Mouse (Mus musculus) limb, embryonic 14.5 days (tissue): ENCODE measurements at regions not wholly inside any gene's neighbourhood (a gene's known extent, or its start where the extent isn't known, plus 50 kb on each side); places are given as distances from the start of the nearest gene placed in this dataset.

Experiments
- ATAC-seq: fragments of 200-750 bp; cut with Nextera tagmentation; 2 replicates; pipeline ENCODE4 v1.8.0; 2017; ENCODE audit warnings: low read depth, moderate number of reproducible peaks, moderate TSS enrichment; ENCODE audit not compliant: low FRiP score
- DNase-seq: peaks from one replicate; pipeline ENCODE4 v3.0.0-alpha.2; 2015; ENCODE audit warnings: low spot score
- H3K27ac ChIP-seq: fragments of 300-500 bp; sonication (generic); replicated peaks from 2 replicates; pipeline ENCODE4 v1.5.1; 2014; ENCODE audit warnings: low read depth, mild to moderate bottlenecking, low read length, moderate library complexity, mixed read lengths
- H3K27me3 ChIP-seq: fragments of 300-500 bp; sonication (generic); 2 replicates; pipeline ENCODE4 v1.6.1; 2014; ENCODE audit warnings: low read length, mixed read lengths; ENCODE audit not compliant: control insufficient read depth, insufficient read depth
- H3K36me3 ChIP-seq: fragments of 300-500 bp; sonication (generic); 2 replicates; pipeline ENCODE4 v1.6.1; 2014; ENCODE audit warnings: mild to moderate bottlenecking, low read length, moderate library complexity, mixed read lengths; ENCODE audit not compliant: control insufficient read depth, insufficient read depth
- H3K4me1 ChIP-seq: fragments of 300-500 bp; sonication (generic); 2 replicates; pipeline ENCODE4 v1.6.1; 2014; ENCODE audit warnings: antibody characterized with exemption, low read length, mixed read lengths; ENCODE audit not compliant: control insufficient read depth, insufficient read depth
- H3K4me2 ChIP-seq: fragments of 300-500 bp; sonication (generic); replicated peaks from 2 replicates; pipeline ENCODE4 v1.6.1; 2014; ENCODE audit warnings: low read depth, mild to moderate bottlenecking, low read length, moderate library complexity; ENCODE audit not compliant: severe bottlenecking
- H3K4me3 ChIP-seq: fragments of 300-500 bp; sonication (generic); replicated peaks from 2 replicates; pipeline ENCODE4 v1.5.1; 2014; ENCODE audit warnings: low read length
- H3K9ac ChIP-seq: fragments of 300-500 bp; sonication (generic); 2 replicates; pipeline ENCODE4 v1.6.1; 2014; ENCODE audit warnings: mild to moderate bottlenecking, low read depth, low read length, moderate library complexity; ENCODE audit not compliant: severe bottlenecking
- H3K9me3 ChIP-seq: fragments of 300-500 bp; sonication (generic); 2 replicates; pipeline ENCODE4 v1.6.1; 2016; ENCODE audit warnings: low read length; ENCODE audit not compliant: control insufficient read depth
- POLR2A ChIP-seq: fragments of 200-500 bp; IDR thresholded peaks from 2 replicates; pipeline ENCODE4 v1.8.0; 2012; ENCODE audit warnings: inconsistent platforms, mild to moderate bottlenecking, moderate library complexity, borderline replicate concordance; ENCODE audit not compliant: insufficient read depth, insufficient read length; ENCODE audit errors: extremely low read depth
- WGBS: fragments of 180-500 bp; shearing (Covaris S2); extraction: QIAGEN DNeasy Blood & Tissue Kit; methylation state at CpG from one replicate; pipeline ENCODE4 v1.1.7; 2014; 5-methylcytosine and 5-hydroxymethylcytosine counted together

- DNase-seq, result no peak
- H3K27me3 ChIP-seq, result no peaks in the 10 kb centered on the region
- H3K9me3 ChIP-seq, result no peaks in the 10 kb centered on the region
- no peak overlapping the region for H3K4me2 ChIP-seq
- no peak for TF ChIP-seq POLR2A
- H3K36me3 ChIP-seq, result no peaks in the 10 kb centered on the region
- WGBS, result 61% methylated on average over 4 of the region's 4 CpGs
- H3K27ac ChIP-seq, result no peak overlapping the region
- H3K9ac ChIP-seq, result no peak overlapping the region
- H3K4me1 ChIP-seq, result no peaks in the 10 kb centered on the region
- H3K4me3 ChIP-seq, result no peak overlapping the region
- ATAC-seq, result no peak
Measured at GRCm38 (mm10) chr3:149993199-149993598, 1002.8 kb upstream of the Adgrl2 start.

GRCm38 (mm10) chr3:149987801-149988200 lies 997.4 kb upstream of the Adgrl2 start:
- ATAC-seq (no peak), DNase-seq (no peak)
- Histone ChIP-seq H3K36me3 (no peaks in the 10 kb centered on the region), H3K4me3 (no peak overlapping the region), H3K27me3 (no peaks in the 10 kb centered on the region), H3K9ac (no peak overlapping the region), H3K4me2 (no peak overlapping the region), H3K27ac (no peak overlapping the region), H3K4me1 (no peaks in the 10 kb centered on the region), H3K9me3 (no peaks in the 10 kb centered on the region)
- WGBS, result 81% methylated on average over 1 of the region's 1 CpGs
- no peak for TF ChIP-seq POLR2A

GRCm38 (mm10) chr3:149956993-149957392 lies 966.6 kb upstream of the Adgrl2 start:
- Histone ChIP-seq H3K4me3 (no peak overlapping the region), H3K4me1 (no peaks in the 10 kb centered on the region), H3K9ac (no peak overlapping the region), H3K27ac (no peak overlapping the region), H3K9me3 (no peaks in the 10 kb centered on the region), H3K36me3 (no peaks in the 10 kb centered on the region), H3K27me3 (no peaks in the 10 kb centered on the region), H3K4me2 (no peak overlapping the region)
- 41% methylated on average over 2 of the region's 2 CpGs for WGBS
- no peak for DNase-seq
- ATAC-seq, result no peak
- no peak for TF ChIP-seq POLR2A

GRCm38 (mm10) chr3:149936197-149936596 lies 945.8 kb upstream of the Adgrl2 start:
- 83% methylated on average over 9 of the region's 9 CpGs for WGBS
- no peak for TF ChIP-seq POLR2A
- no peaks in the 10 kb centered on the region for H3K9me3 ChIP-seq

GRCm38 (mm10) chr3:149934832-149935231 lies 944.5 kb upstream of the Adgrl2 start:
- no peaks in the 10 kb centered on the region for H3K4me1 ChIP-seq
- H3K4me2 ChIP-seq, result no peak overlapping the region
- WGBS, result 44% methylated on average over 4 of the region's 4 CpGs
- no peak for ATAC-seq
- no peak for DNase-seq
- H3K4me3 ChIP-seq, result no peak overlapping the region
- H3K9me3 ChIP-seq, result no peaks in the 10 kb centered on the region
- TF ChIP-seq POLR2A, result no peak
- no peaks in the 10 kb centered on the region for H3K27me3 ChIP-seq
- no peaks in the 10 kb centered on the region for H3K36me3 ChIP-seq
- H3K27ac ChIP-seq, result no peak overlapping the region
- no peak overlapping the region for H3K9ac ChIP-seq

More at GRCm38 (mm10) chr3:149936197-149936596, 945.8 kb upstream of the Adgrl2 start:
- Histone ChIP-seq H3K27me3 (no peaks in the 10 kb centered on the region), H3K9ac (no peak overlapping the region), H3K36me3 (no peaks in the 10 kb centered on the region), H3K4me1 (no peaks in the 10 kb centered on the region), H3K4me2 (no peak overlapping the region), H3K4me3 (no peak overlapping the region), H3K27ac (no peak overlapping the region)
- DNase-seq (no peak), ATAC-seq (no peak)

GRCm38 (mm10) chr3:149928456-149929360 lies 938.4 kb upstream of the Adgrl2 start:
- TF ChIP-seq POLR2A, result no peak
- Histone ChIP-seq H3K27ac (no peak overlapping the region), H3K9me3 (no peaks in the 10 kb centered on the region), H3K36me3 (no peaks in the 10 kb centered on the region), H3K4me3 (no peak overlapping the region), H3K4me1 (no peaks in the 10 kb centered on the region), H3K4me2 (no peak overlapping the region), H3K27me3 (no peaks in the 10 kb centered on the region), H3K9ac (no peak overlapping the region)
- 73% methylated on average over 10 of the region's 10 CpGs for WGBS
- no peak for ATAC-seq
- DNase-seq, result no peak
